Mouse (Mus musculus) CH12.LX (cell line): ENCODE results near the gene Gm20388.

ENCODE experiments used
- CTCF ChIP-seq, 2 experiments: IDR thresholded peaks in 1 of 2; conservative IDR thresholded peaks in 1 of 2; 2 replicates each; pipeline ENCODE4 v1.5.1; 2011 to 2012; ENCODE audit warnings: low read depth in 2 of 2, low read length in 2 of 2, improper control_type of control experiment in 1 of 2, inconsistent platforms in 1 of 2, mild to moderate bottlenecking in 1 of 2, moderate library complexity in 1 of 2
- EP300 ChIP-seq: IDR thresholded peaks from 2 replicates; pipeline ENCODE4 v1.6.1; 2011; ENCODE audit warnings: low read length, improper control_type of control experiment
- KAT2A ChIP-seq: IDR thresholded peaks from 2 replicates; pipeline ENCODE4 v1.6.1; 2012; ENCODE audit warnings: low read length, improper control_type of control experiment, inconsistent platforms; ENCODE audit not compliant: insufficient replicate concordance
- MAFK ChIP-seq: IDR thresholded peaks from 2 replicates; pipeline ENCODE4 v1.6.1; 2011; ENCODE audit warnings: low read length, improper control_type of control experiment; ENCODE audit not compliant: insufficient replicate concordance
- POLR2A ChIP-seq: IDR thresholded peaks from 2 replicates; pipeline ENCODE4 v1.6.1; 2011; ENCODE audit warnings: low read depth, mild to moderate bottlenecking, improper control_type of control experiment, low read length
- POLR2AphosphoS2 ChIP-seq: IDR thresholded peaks from 2 replicates; pipeline ENCODE4 v1.6.1; 2011; ENCODE audit warnings: low read depth, low read length, improper control_type of control experiment
- RAD21 ChIP-seq: IDR thresholded peaks from 2 replicates; pipeline ENCODE4 v1.6.1; 2011; ENCODE audit warnings: low read depth, mild to moderate bottlenecking, low read length, improper control_type of control experiment, moderate library complexity
- RCOR1 ChIP-seq: conservative IDR thresholded peaks from 2 replicates; pipeline ENCODE4 v1.6.1; 2012; ENCODE audit warnings: low read depth, mild to moderate bottlenecking, inconsistent platforms, low read length, improper control_type of control experiment
- SMC3 ChIP-seq: IDR thresholded peaks from 2 replicates; pipeline ENCODE4 v1.6.1; 2011; ENCODE audit warnings: low read depth, low read length, improper control_type of control experiment
- UBTF ChIP-seq: IDR thresholded peaks from 2 replicates; pipeline ENCODE4 v1.6.1; 2012; ENCODE audit warnings: low read depth, mild to moderate bottlenecking, inconsistent platforms, low read length, improper control_type of control experiment, moderate library complexity
- USF2 ChIP-seq: conservative IDR thresholded peaks from 2 replicates; pipeline ENCODE4 v1.6.1; 2011; ENCODE audit warnings: low read depth, low read length, improper control_type of control experiment
- ZC3H11A ChIP-seq: IDR thresholded peaks from 2 replicates; pipeline ENCODE4 v1.6.1; 2012; ENCODE audit warnings: low read depth, mild to moderate bottlenecking, inconsistent platforms, low read length, improper control_type of control experiment

DNA sequence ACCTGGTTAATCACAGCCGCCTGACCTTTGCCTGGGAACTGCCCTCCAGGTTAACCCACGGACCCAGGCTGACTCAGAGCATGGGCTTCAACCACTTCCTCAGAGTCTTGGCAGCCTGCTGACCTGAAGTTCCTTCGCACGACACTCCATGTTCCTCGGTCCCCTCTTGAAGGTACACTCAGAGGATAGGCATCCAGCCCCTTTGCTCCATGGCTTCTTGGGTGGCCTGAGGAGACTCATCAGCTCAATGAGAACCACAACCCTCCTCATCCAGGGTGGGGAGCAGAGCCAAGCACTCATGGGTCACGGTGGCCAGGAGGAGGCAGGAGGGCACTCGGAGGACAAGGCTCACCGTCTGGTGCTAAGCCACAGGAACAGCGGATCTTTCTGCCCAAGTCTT is 1015.6 kb downstream of the Gm20388 start:
- TF ChIP-seq RAD21 (no peak), KAT2A (no peak), UBTF (no peak), POLR2A (no peak), CTCF (conservative IDR thresholded peaks at IDR 0.05 in 1 of 2, IDR thresholded peaks at IDR 0.05 in 1 of 2; ENCODE audit: low read depth in 2 of 2, low read length in 2 of 2) (no peak), POLR2AphosphoS2 (no peak), MAFK (no peak), EP300 (no peak), USF2 (no peak), RCOR1 (no peak), SMC3 (no peak), ZC3H11A (no peak)
